Mouse (Mus musculus) kidney, adult 2 months (tissue): ENCODE results near the gene Mob2. TPM values are rescaled to one million over a fixed set of nuclear protein-coding genes. Genes with fewer than 3 reads are reported as not detected.

Experiments used
- DNase-seq: peaks from one replicate; pipeline ENCODE4 v3.0.0; 2021
- H3K27ac ChIP-seq: fragments of 200-500 bp; 2 replicates; pipeline ENCODE4 v1.5.1; 2012; ENCODE audit warnings: low read depth, low read length, control low read depth, inconsistent platforms; ENCODE audit not compliant: insufficient read depth
- H3K27me3 ChIP-seq: fragments of 200-500 bp; replicated peaks from 2 replicates; pipeline ENCODE4 v1.6.1; 2012; ENCODE audit warnings: mild to moderate bottlenecking, moderate library complexity, low read length, inconsistent platforms; ENCODE audit not compliant: control insufficient read depth, insufficient read depth
- H3K36me3 ChIP-seq: fragments of 200-500 bp; 2 replicates; pipeline ENCODE4 v1.6.1; 2012; ENCODE audit warnings: mild to moderate bottlenecking, moderate library complexity, low read length, inconsistent platforms; ENCODE audit not compliant: control insufficient read depth, insufficient read depth
- H3K4me1 ChIP-seq: fragments of 200-500 bp; 2 replicates; pipeline ENCODE4 v1.6.1; 2011; ENCODE audit warnings: low read length; ENCODE audit not compliant: control insufficient read depth, insufficient read depth
- H3K4me3 ChIP-seq: fragments of 200-500 bp; 2 replicates; pipeline ENCODE4 v1.5.1; 2011; ENCODE audit warnings: mild to moderate bottlenecking, low read depth, low read length, control low read depth; ENCODE audit not compliant: insufficient read depth
- CTCF ChIP-seq: fragments of 200-500 bp; conservative IDR thresholded peaks from 2 replicates; pipeline ENCODE4 v1.5.1; 2011; ENCODE audit warnings: low read depth, mild to moderate bottlenecking, control low read depth, low read length, moderate library complexity, mixed read lengths; ENCODE audit not compliant: insufficient read depth, insufficient read length
- POLR2A ChIP-seq: fragments of 200-500 bp; IDR thresholded peaks from one replicate; pipeline ENCODE4 v1.6.1; 2011; ENCODE audit warnings: low read depth, low read length, control low read depth
- WGBS: fragments of 180-500 bp; shearing (Covaris S2); methylation state at CpG from one replicate; pipeline ENCODE4 v1.1.7; 2018; 5-methylcytosine and 5-hydroxymethylcytosine counted together
- polyA plus RNA-seq: library from polyadenylated mRNA; depleted of rRNA; stranded (reverse); fragments of >200 nt; gene quantifications from 2 replicates; pipeline ENCODE4 v1.2.3, GENCODE M21; 2012

The Mob2 gene
- polyA plus RNA-seq, 1 experiment: 45.3 TPM

DNA sequence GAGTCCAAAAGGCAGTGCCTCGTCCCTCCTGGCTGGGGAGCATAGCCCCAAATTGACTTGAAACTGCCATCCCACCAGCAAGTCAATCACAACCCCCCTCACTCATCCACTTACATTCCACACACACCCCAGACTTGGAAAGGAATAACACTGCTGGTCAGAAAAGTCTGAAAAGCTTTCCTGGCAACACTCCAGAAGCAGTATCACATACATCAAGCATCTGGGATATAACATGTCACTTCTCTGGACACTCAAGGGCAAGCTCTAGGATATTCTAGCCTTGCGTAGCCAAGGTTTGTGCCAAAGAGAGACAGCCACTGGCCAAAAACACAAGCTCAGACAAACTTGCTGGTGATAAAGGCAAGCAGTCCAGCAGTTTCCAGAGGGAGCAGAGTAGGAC is 35.7 kb downstream of the Mob2 start:
- DNase-seq: no peak
- WGBS: 60% methylated on average over 2 of the region's 2 CpGs
- H3K27me3 ChIP-seq: no peaks in the 10 kb centered on the region
- no peaks in the 10 kb centered on the region for H3K36me3 ChIP-seq
- no peak overlapping the region for H3K27ac ChIP-seq
- H3K4me3 ChIP-seq: peak overlapping the region; percentile 7; the same call in 1 of the 2 replicates
- H3K4me1 ChIP-seq: peaks cover 20% of the 10 kb centered on the region
- TF ChIP-seq CTCF: no peak
- TF ChIP-seq POLR2A: no peak

DNA sequence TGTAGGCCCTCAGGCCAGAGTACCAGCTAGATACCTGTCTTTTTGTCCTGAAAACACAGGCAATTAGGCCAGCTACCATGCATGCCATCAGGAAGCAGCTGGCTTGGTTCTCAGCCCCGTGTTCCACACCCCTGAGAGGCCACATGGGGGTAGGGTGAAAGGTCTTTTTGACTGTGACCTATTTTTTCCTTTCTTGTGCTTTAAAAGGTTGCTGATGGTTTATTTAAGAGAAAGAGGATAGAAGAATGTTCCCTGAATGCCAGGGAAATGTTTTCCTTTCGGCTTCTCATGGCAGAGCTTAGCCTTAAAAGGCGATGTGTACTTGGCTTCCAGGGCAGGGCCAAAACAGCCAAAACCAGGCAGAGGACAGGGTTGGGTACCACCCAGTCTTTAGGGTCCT is 40.0 kb downstream of the Mob2 start:
- Histone ChIP-seq H3K27ac (no peak overlapping the region), H3K36me3 (no peaks in the 10 kb centered on the region), H3K4me3 (no peak overlapping the region), H3K27me3 (no peaks in the 10 kb centered on the region), H3K4me1 (peaks cover 17% of the 10 kb centered on the region)
- no peak for TF ChIP-seq CTCF
- TF ChIP-seq POLR2A: no peak
- 40% methylated on average over 3 of the region's 3 CpGs for WGBS
- peak; percentile 50 for DNase-seq

DNA sequence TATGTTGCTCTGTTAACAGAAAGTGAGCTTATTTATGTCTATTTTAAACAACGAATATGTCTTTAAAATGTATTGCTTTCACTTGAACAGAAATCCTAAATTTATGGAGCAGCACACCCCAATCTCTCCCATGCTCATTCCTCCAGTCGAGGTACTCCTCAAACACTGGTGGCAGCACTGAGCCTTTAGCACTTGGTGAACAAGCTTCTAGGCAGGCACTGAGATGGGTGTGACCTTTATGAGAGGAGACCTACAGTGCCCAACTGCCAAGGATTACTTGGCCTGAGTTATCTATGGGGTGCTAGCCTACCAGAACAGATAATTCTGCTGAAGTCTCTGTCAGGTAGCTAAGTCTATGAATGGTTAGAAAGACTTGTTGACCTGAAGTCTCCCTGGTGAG is 41.2 kb downstream of the Mob2 start:
- no peaks in the 10 kb centered on the region for H3K36me3 ChIP-seq
- no peak for DNase-seq
- no peaks in the 10 kb centered on the region for H3K27me3 ChIP-seq
- H3K27ac ChIP-seq: no peak overlapping the region
- WGBS: 49% methylated on average over 2 of the region's 2 CpGs
- TF ChIP-seq CTCF (peak; percentile 32; the same call in 1 of the 2 replicates), POLR2A (no peak)
- H3K4me1 ChIP-seq: peaks cover 14% of the 10 kb centered on the region
- H3K4me3 ChIP-seq: no peak overlapping the region

DNA sequence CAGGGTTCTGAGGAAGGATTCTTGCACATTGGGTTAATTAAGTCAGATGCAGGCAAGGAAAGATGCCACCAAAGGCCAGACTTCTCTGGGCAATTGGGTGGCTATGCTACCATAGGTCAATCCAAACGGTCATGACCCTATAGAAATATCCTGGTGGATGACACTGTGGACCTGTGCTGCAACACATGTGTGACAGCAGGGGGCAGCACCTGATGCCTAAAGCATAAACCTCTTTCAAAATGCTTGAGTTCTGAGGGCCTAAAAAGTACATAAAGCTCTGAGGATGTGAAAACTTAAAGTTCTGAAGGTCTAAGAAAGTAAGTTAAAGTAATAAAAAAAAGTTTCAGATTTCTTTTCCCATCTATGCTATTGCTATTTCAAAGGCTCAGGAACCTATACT is 44.3 kb downstream of the Mob2 start:
- WGBS: 29% methylated on average over 1 of the region's 1 CpGs
- Histone ChIP-seq H3K27ac (no peak overlapping the region), H3K27me3 (no peaks in the 10 kb centered on the region), H3K36me3 (no peaks in the 10 kb centered on the region; the same call in 1 of the 2 replicates), H3K4me1 (peaks cover 11% of the 10 kb centered on the region), H3K4me3 (no peak overlapping the region)
- peak; percentile 51 for DNase-seq
- TF ChIP-seq POLR2A (no peak), CTCF (peak; percentile 87)

DNA sequence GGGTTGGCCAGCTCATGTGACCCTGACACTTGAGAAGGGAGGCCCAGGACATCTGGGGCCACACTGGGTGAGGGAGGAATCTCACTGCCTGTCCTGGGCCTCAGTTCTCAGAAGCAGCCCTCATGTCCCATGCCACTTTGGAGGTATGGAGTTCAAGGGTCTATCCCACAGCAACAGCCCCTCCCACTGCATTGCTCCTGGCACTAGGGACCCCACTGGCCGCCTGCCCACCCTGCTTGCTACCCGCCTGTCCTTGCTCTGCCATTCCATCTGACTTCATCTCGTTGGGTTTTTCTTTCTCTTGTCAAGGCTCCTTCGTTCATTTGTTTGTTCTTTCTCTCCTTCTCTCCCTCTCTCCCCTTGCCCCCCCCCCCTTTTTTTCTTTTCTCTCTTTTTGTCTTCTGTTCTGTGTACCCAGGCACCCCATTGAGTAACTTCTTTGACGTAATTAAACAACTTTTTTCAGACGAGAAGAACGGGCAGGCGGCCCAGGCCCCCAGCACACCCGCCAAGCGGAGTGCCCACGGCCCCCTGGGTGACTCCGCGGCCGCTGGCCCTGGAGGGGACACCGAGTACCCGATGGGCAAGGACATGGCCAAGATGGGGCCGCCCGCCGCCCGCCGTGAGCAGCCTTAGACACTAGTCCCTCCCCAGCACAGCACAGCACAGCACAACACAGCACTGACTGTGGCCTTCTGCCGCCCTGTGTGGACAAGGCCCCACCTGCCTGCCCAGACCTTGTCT is 59.1 kb downstream of the Mob2 start:
- 87% methylated on average over 22 of the region's 22 CpGs for WGBS
- TF ChIP-seq POLR2A (no peak), CTCF (no peak)
- H3K36me3 ChIP-seq: no peaks in the 10 kb centered on the region; the same call in 1 of the 2 replicates
- H3K4me1 ChIP-seq: no peaks in the 10 kb centered on the region
- no peaks in the 10 kb centered on the region for H3K27me3 ChIP-seq
- no peak overlapping the region for H3K27ac ChIP-seq
- no peak for DNase-seq
- H3K4me3 ChIP-seq: no peak overlapping the region

DNA sequence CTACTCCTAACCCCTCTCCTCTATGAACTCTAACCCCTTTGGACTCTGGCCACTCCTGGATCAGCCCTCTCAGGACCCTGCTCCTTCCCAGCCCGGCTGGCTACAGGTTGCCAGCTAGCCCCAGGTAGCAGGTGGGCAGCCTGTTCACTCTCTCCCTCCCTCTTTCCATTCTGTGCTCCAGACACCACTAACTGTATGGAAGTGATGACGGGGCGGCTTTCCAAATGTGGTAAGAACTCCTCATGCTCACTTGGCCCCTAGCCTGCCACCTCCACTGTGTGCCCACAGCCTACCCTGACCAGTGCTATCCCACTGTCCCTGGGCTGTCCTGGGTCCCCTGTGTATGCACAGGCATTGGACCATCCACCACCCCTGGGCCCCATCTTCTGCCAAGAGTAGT is 60.2 kb downstream of the Mob2 start:
- H3K27ac ChIP-seq: no peak overlapping the region
- no peak for DNase-seq
- H3K27me3 ChIP-seq: no peaks in the 10 kb centered on the region
- WGBS: 85% methylated on average over 3 of the region's 3 CpGs
- no peak overlapping the region for H3K4me3 ChIP-seq
- TF ChIP-seq POLR2A (no peak), CTCF (no peak)
- no peaks in the 10 kb centered on the region; the same call in 1 of the 2 replicates for H3K36me3 ChIP-seq
- H3K4me1 ChIP-seq: no peaks in the 10 kb centered on the region

DNA sequence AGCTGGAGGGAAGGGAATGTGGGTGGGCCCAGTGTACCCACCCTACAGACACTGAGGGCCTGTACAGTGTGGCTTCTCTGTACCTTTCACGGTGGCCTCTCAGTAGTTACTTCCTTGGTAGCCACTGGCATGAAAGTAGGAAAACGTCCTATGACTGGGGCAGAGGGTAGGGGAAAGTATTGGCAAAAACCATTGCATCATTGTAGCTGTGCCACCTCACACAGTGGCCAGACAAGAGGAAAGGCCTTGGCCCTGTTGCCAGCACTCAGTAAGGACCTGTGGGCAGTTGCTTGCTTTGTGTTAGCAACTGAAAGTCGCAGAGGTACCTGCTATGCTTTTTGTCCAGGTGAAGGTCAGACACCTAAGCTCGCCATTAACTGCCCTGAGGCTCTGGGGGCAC is 66.7 kb downstream of the Mob2 start:
- no peak overlapping the region for H3K27ac ChIP-seq
- H3K27me3 ChIP-seq: no peaks in the 10 kb centered on the region
- no peak for TF ChIP-seq POLR2A
- no peak for TF ChIP-seq CTCF
- H3K4me3 ChIP-seq: no peak overlapping the region
- WGBS: 85% methylated on average over 4 of the region's 4 CpGs
- no peak for DNase-seq
- H3K4me1 ChIP-seq: no peaks in the 10 kb centered on the region
- H3K36me3 ChIP-seq: no peaks in the 10 kb centered on the region
